Mouse (Mus musculus) MEL (cell line): ENCODE results near the gene Hmces. TPM values are rescaled to one million over a fixed set of nuclear protein-coding genes. Genes with fewer than 3 reads are reported as not detected.
A peak's percentile ranks its signal among the peaks of the same experiment; 100 is the strongest.

Source experiments
- DNase-seq: peaks from one replicate; pipeline ENCODE4 v3.0.0; 2011; ENCODE audit warnings: low read depth, low spot score
- H3K27ac ChIP-seq: 2 replicates; pipeline ENCODE4 v1.5.1; 2012; ENCODE audit warnings: low read depth, mild to moderate bottlenecking, control low read depth, low read length, moderate library complexity; ENCODE audit not compliant: control insufficient read depth
- H3K27me3 ChIP-seq, 2 experiments: fragments of 150-350 bp in 1 of 2; sonication (generic) in 1 of 2; 2 replicates each; pipeline ENCODE4 v1.6.1; 2012; ENCODE audit warnings: low read length in 2 of 2, mild to moderate bottlenecking in 2 of 2, improper control_type of control experiment in 1 of 2, moderate library complexity in 1 of 2; ENCODE audit not compliant: insufficient read depth in 2 of 2, control insufficient read depth in 1 of 2
- H3K36me3 ChIP-seq, 2 experiments: 2 replicates each; pipeline ENCODE4 v1.6.1; 2012 to 2014; ENCODE audit warnings: low read length in 2 of 2, improper control_type of control experiment in 1 of 2, inconsistent platforms in 1 of 2, mild to moderate bottlenecking in 1 of 2; ENCODE audit not compliant: insufficient read depth in 2 of 2, control insufficient read depth in 1 of 2
- H3K4me1 ChIP-seq, 2 experiments: fragments of 150-350 bp in 1 of 2; sonication (generic) in 1 of 2; 2 replicates each; pipeline ENCODE4 v1.6.1; 2012; ENCODE audit warnings: low read length in 2 of 2, improper control_type of control experiment in 1 of 2, mild to moderate bottlenecking in 1 of 2; ENCODE audit not compliant: insufficient read depth in 2 of 2, control insufficient read depth in 1 of 2
- H3K4me3 ChIP-seq, 2 experiments: fragments of 150-350 bp in 1 of 2; sonication (generic) in 1 of 2; 2 replicates each; pipeline ENCODE4 v1.5.1; 2012; ENCODE audit warnings: low read depth in 2 of 2, low read length in 2 of 2, mild to moderate bottlenecking in 2 of 2, moderate library complexity in 2 of 2, control low read depth in 1 of 2, improper control_type of control experiment in 1 of 2; ENCODE audit not compliant: control insufficient read depth in 1 of 2, insufficient read depth in 1 of 2
- H3K79me2 ChIP-seq: 2 replicates; pipeline ENCODE4 v1.6.1; 2012; ENCODE audit warnings: mild to moderate bottlenecking, low read length, moderate library complexity; ENCODE audit not compliant: control insufficient read depth, poor library complexity, insufficient read depth
- H3K9ac ChIP-seq: 2 replicates; pipeline ENCODE4 v1.6.1; 2012; ENCODE audit warnings: low read depth, mild to moderate bottlenecking, control low read depth, low read length, moderate library complexity; ENCODE audit not compliant: control insufficient read depth, poor library complexity, severe bottlenecking
- H3K9me3 ChIP-seq: fragments of 150-350 bp; sonication (generic); replicated peaks from 2 replicates; pipeline ENCODE4 v1.6.1; 2012; ENCODE audit warnings: mild to moderate bottlenecking, low read length, improper control_type of control experiment, moderate library complexity; ENCODE audit not compliant: insufficient read depth
- BHLHE40 ChIP-seq: IDR thresholded peaks from 2 replicates; pipeline ENCODE4 v1.6.1; 2012; ENCODE audit warnings: low read depth, mild to moderate bottlenecking, inconsistent platforms, low read length, improper control_type of control experiment, borderline replicate concordance
- CHD2 ChIP-seq: IDR thresholded peaks from 2 replicates; pipeline ENCODE4 v1.6.1; 2011; ENCODE audit warnings: low read length, improper control_type of control experiment
- ELF1 ChIP-seq: IDR thresholded peaks from 2 replicates; pipeline ENCODE4 v1.6.1; 2014; ENCODE audit warnings: low read depth, mild to moderate bottlenecking, inconsistent platforms, low read length, improper control_type of control experiment, moderate library complexity
- EP300 ChIP-seq, 2 experiments: IDR thresholded peaks; 2 replicates each; pipeline ENCODE4 v1.6.1; 2011; ENCODE audit warnings: improper control_type of control experiment in 2 of 2, low read length in 2 of 2, low read depth in 1 of 2, mild to moderate bottlenecking in 1 of 2
- ETS1 ChIP-seq: IDR thresholded peaks from 2 replicates; pipeline ENCODE4 v1.6.1; 2012; ENCODE audit warnings: low read depth, mild to moderate bottlenecking, inconsistent platforms, low read length, improper control_type of control experiment, moderate library complexity
- GABPA ChIP-seq: IDR thresholded peaks from 2 replicates; pipeline ENCODE4 v1.6.1; 2012; ENCODE audit warnings: low read depth, mild to moderate bottlenecking, inconsistent platforms, low read length, improper control_type of control experiment, moderate library complexity
- GATA1 ChIP-seq: IDR thresholded peaks from 2 replicates; pipeline ENCODE4 v1.6.1; 2011; ENCODE audit warnings: low read depth, low read length, improper control_type of control experiment
- HCFC1 ChIP-seq: IDR thresholded peaks from 2 replicates; pipeline ENCODE4 v1.6.1; 2012; ENCODE audit warnings: low read depth, mild to moderate bottlenecking, inconsistent platforms, low read length, improper control_type of control experiment, moderate library complexity
- JUND ChIP-seq: IDR thresholded peaks from 2 replicates; pipeline ENCODE4 v1.6.1; 2011; ENCODE audit warnings: low read depth, mild to moderate bottlenecking, improper control_type of control experiment, low read length
- KAT2A ChIP-seq: conservative IDR thresholded peaks from 2 replicates; pipeline ENCODE4 v1.6.1; 2012; ENCODE audit warnings: low read depth, low read length, improper control_type of control experiment, inconsistent platforms
- MAFK ChIP-seq: IDR thresholded peaks from 2 replicates; pipeline ENCODE4 v1.6.1; 2011; ENCODE audit warnings: low read depth, mild to moderate bottlenecking, low read length, improper control_type of control experiment, borderline replicate concordance
- MAX ChIP-seq: IDR thresholded peaks from 2 replicates; pipeline ENCODE4 v1.6.1; 2011; ENCODE audit warnings: low read length, improper control_type of control experiment
- MAZ ChIP-seq: IDR thresholded peaks from 2 replicates; pipeline ENCODE4 v1.6.1; 2012; ENCODE audit warnings: low read depth, mild to moderate bottlenecking, inconsistent platforms, low read length, improper control_type of control experiment
- MXI1 ChIP-seq: IDR thresholded peaks from 2 replicates; pipeline ENCODE4 v1.6.1; 2011; ENCODE audit warnings: mild to moderate bottlenecking, low read depth, low read length, improper control_type of control experiment
- MYC ChIP-seq: IDR thresholded peaks from 2 replicates; pipeline ENCODE4 v1.6.1; 2011; ENCODE audit warnings: low read depth, mild to moderate bottlenecking, low read length, improper control_type of control experiment, moderate library complexity
- NELFE ChIP-seq: IDR thresholded peaks from 2 replicates; pipeline ENCODE4 v1.6.1; 2011; ENCODE audit warnings: low read depth, low read length, improper control_type of control experiment
- NRF1 ChIP-seq: IDR thresholded peaks from 2 replicates; pipeline ENCODE4 v1.6.1; 2014; ENCODE audit warnings: low read depth, mild to moderate bottlenecking, inconsistent platforms, low read length, improper control_type of control experiment, moderate library complexity; ENCODE audit not compliant: poor library complexity, insufficient read depth, severe bottlenecking
- POLR2AphosphoS2 ChIP-seq: IDR thresholded peaks from 2 replicates; pipeline ENCODE4 v1.6.1; 2011; ENCODE audit warnings: low read length, improper control_type of control experiment
- POLR2AphosphoS5 ChIP-seq: IDR thresholded peaks from 2 replicates; pipeline ENCODE4 v1.6.1; 2012; ENCODE audit warnings: low read depth, borderline replicate concordance, mild to moderate bottlenecking, inconsistent platforms, low read length, moderate library complexity, mixed read lengths
- RCOR1 ChIP-seq: IDR thresholded peaks from 2 replicates; pipeline ENCODE4 v1.6.1; 2012; ENCODE audit warnings: low read depth, mild to moderate bottlenecking, inconsistent platforms, low read length, improper control_type of control experiment
- SIN3A ChIP-seq: IDR thresholded peaks from 2 replicates; pipeline ENCODE4 v1.6.1; 2012; ENCODE audit warnings: low read length, improper control_type of control experiment, inconsistent platforms
- TAL1 ChIP-seq: IDR thresholded peaks from 2 replicates; pipeline ENCODE4 v1.6.1; 2012; ENCODE audit warnings: mild to moderate bottlenecking, inconsistent platforms, low read length, moderate library complexity, mixed read lengths
- USF2 ChIP-seq, 2 experiments: IDR thresholded peaks; 2 replicates each; pipeline ENCODE4 v1.6.1; 2011 to 2012; ENCODE audit warnings: improper control_type of control experiment in 2 of 2, low read length in 2 of 2, borderline replicate concordance in 1 of 2, inconsistent platforms in 1 of 2, low read depth in 1 of 2, mild to moderate bottlenecking in 1 of 2; ENCODE audit not compliant: insufficient read depth in 1 of 2
- ZC3H11A ChIP-seq: IDR thresholded peaks from 2 replicates; pipeline ENCODE4 v1.6.1; 2012; ENCODE audit warnings: low read depth, mild to moderate bottlenecking, inconsistent platforms, low read length, improper control_type of control experiment
- ZKSCAN1 ChIP-seq: IDR thresholded peaks from 2 replicates; pipeline ENCODE4 v1.6.1; 2012; ENCODE audit warnings: low read depth, mild to moderate bottlenecking, inconsistent platforms, low read length, improper control_type of control experiment, moderate library complexity
- ZMIZ1 ChIP-seq: IDR thresholded peaks from 2 replicates; pipeline ENCODE4 v1.6.1; 2012; ENCODE audit warnings: low read depth, mild to moderate bottlenecking, inconsistent platforms, low read length, improper control_type of control experiment, moderate library complexity
- polyA plus RNA-seq, 2 experiments: library from polyadenylated mRNA; stranded (reverse) in 1 of 2; unstranded in 1 of 2; fragments of >175 nt in 1 of 2; fragments of >200 nt in 1 of 2; gene quantifications; 2 replicates each; pipeline versions ENCODE4 v1.2.1 to v1.2.4; 2012; ENCODE audit warnings: low replicate concordance in 2 of 2, low read depth in 1 of 2; ENCODE audit not compliant: insufficient read length in 2 of 2, insufficient read depth in 1 of 2, missing spikeins in 1 of 2
- total RNA-seq: library from RNA; depleted of rRNA; stranded (reverse); fragments of 300-350 nt; gene quantifications from 2 replicates; pipeline ENCODE4 v1.2.3, GENCODE M21; 2012

Gene Hmces
- total and polyA plus RNA-seq, 3 experiments = 23.6 to 26.8 TPM; not detected in 1

- no peak for TF ChIP-seq GABPA
- TF ChIP-seq HCFC1 = peak; percentile 56
- no peak for TF ChIP-seq TAL1
Observed at GRCm38 (mm10) chr6:87913661-87914325, at the start of gene Hmces (continued).

DNA sequence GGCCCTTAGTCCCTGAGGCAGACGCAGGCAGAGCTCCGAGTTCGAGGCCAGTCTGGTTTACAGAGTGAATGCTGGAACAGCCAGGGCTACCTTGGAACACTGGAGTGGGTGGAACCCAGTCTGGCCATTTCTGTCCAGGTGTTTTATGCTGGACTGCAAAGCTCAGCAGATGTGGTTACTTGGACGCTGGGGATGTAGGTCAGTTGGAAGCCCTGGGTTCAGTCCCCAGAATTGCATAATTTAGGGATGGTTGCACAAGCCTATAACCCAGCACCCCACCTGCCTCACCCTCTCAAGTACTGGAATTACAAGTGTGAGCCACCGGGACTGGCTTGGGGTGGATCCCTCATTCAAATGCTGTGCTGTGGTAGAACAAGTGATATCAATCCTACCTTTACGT is 47.5 kb upstream of the Hmces start:
- peaks cover 0 to 27% of the 10 kb centered on the region in 2 experiments; a peak in 2 of 4 replicates for H3K36me3 ChIP-seq
- no peaks in the 10 kb centered on the region for H3K9me3 ChIP-seq
- H3K4me1 ChIP-seq = peaks cover 12 to 28% of the 10 kb centered on the region in 2 experiments
- no peaks in the 10 kb centered on the region for H3K27me3 ChIP-seq
- TF ChIP-seq ZMIZ1 (no peak), EP300 (IDR thresholded peaks at IDR 0.05; ENCODE audit: low read depth in 1 of 2, low read length in 2 of 2) (no peak), NRF1 (no peak), ZKSCAN1 (no peak), BHLHE40 (no peak), KAT2A (no peak), CHD2 (no peak), MAZ (no peak), POLR2AphosphoS2 (no peak), RCOR1 (no peak), POLR2AphosphoS5 (no peak), SIN3A (no peak), GABPA (no peak), MYC (no peak), ZC3H11A (no peak), USF2 (IDR thresholded peaks at IDR 0.05; ENCODE audit: borderline replicate concordance in 1 of 2, insufficient read depth in 1 of 2, low read depth in 1 of 2, low read length in 2 of 2) (no peak)
- DNase-seq = no peak
- H3K9ac ChIP-seq = no peak overlapping the region
- H3K79me2 ChIP-seq = no peaks in the 10 kb centered on the region
- H3K4me3 ChIP-seq = no peak overlapping the region
- H3K27ac ChIP-seq = no peak overlapping the region

DNA sequence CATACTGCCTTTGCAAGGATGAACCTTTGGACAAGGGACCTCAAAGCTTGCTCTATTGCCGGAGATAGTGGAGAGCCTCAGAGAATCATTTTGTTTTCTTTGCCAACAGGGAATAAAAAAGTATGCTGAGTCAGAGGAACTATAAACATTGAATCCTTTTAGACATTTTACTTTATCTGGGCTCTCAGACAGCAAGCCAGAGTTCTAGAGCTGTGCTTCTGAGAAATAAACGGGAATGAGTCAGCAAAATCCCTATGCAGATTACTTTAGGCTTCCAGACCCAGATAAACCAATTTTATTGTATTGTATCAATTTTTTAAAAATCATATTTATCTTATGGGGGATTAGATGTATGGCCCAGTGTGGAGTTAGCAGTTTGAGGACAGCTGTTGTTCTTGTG is 46.5 kb upstream of the Hmces start:
- H3K4me1 ChIP-seq = peaks cover 12 to 28% of the 10 kb centered on the region in 2 experiments
- no peaks in the 10 kb centered on the region for H3K79me2 ChIP-seq
- H3K36me3 ChIP-seq = peaks cover 0 to 27% of the 10 kb centered on the region in 2 experiments; a peak in 2 of 4 replicates
- H3K9me3 ChIP-seq = no peaks in the 10 kb centered on the region
- peak; percentile 76 for DNase-seq
- no peaks in the 10 kb centered on the region for H3K27me3 ChIP-seq
- no peak overlapping the region for H3K4me3 ChIP-seq
- H3K9ac ChIP-seq = no peak overlapping the region; the same call in 1 of the 2 replicates
- H3K27ac ChIP-seq = peak overlapping the region; percentile 42
- TF ChIP-seq ETS1 (peak; percentile 84), MAZ (no peak), EP300 (IDR thresholded peaks at IDR 0.05; ENCODE audit: low read depth in 1 of 2, low read length in 2 of 2) (peak; percentile 68), RCOR1 (peak; percentile 80), GATA1 (peak; percentile 61), TAL1 (peak; percentile 15; the same call in 1 of the 2 replicates), JUND (no peak), HCFC1 (no peak), KAT2A (no peak), POLR2AphosphoS5 (no peak), ZKSCAN1 (no peak), NELFE (no peak), NRF1 (no peak), SIN3A (peak; percentile 56), MAX (no peak), BHLHE40 (no peak), MAFK (peak; percentile 93), ELF1 (no peak), MXI1 (0 out of 2 replicates have a peak, but pooled peaks have one; percentile 13), GABPA (peak; percentile 86)
